Mouse (Mus musculus) kidney, adult 2 months (tissue): ENCODE data around the gene Mal.

ENCODE experiments used
- CTCF ChIP-seq: fragments of 200-500 bp; conservative IDR thresholded peaks from 2 replicates; pipeline ENCODE4 v1.5.1; 2011; ENCODE audit warnings: low read depth, mild to moderate bottlenecking, control low read depth, low read length, moderate library complexity, mixed read lengths; ENCODE audit not compliant: insufficient read depth, insufficient read length
- POLR2A ChIP-seq: fragments of 200-500 bp; IDR thresholded peaks from one replicate; pipeline ENCODE4 v1.6.1; 2011; ENCODE audit warnings: low read depth, low read length, control low read depth

DNA sequence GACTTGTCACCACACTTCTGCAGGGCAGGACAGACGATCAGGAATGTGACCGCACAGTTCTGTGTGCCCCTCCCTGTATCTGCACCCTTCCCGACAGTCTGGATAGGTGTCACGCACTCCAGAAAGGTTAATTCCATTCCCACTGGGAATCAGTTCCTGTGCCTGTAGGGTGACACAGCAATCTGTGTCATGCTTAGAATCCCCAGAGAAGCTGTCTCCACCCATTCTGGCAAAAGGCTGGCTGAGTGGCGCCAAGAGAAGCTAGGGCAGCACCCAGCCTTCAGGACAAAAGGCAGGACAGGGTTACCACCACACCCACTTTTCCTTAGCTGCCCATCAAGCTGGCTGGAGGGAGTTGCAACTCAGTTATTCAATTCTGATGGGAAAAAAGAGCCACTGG, 6.6 kb downstream of the Mal start:
- no peak for TF ChIP-seq CTCF
- TF ChIP-seq POLR2A: no peak
